Mouse (Mus musculus) spleen, adult 2 months (tissue): ENCODE data around the gene Dut.

Experiments
- CTCF ChIP-seq: fragments of 200-500 bp; IDR thresholded peaks from 2 replicates; pipeline ENCODE4 v1.5.1; 2011; ENCODE audit warnings: mild to moderate bottlenecking, inconsistent platforms; ENCODE audit not compliant: insufficient read depth, insufficient read length, insufficient replicate concordance; ENCODE audit errors: extremely low read depth
- POLR2A ChIP-seq: fragments of 200-500 bp; IDR thresholded peaks from 2 replicates; pipeline ENCODE4 v1.6.1; 2011; ENCODE audit warnings: low read depth, low read length, inconsistent platforms

- TF ChIP-seq POLR2A (no peak), CTCF (no peak)
Measured at GRCm38 (mm10) chr2:125302625-125302924, 55.6 kb downstream of the Dut start.
